Mouse (Mus musculus): Measurements from ENCODE around the gene Plekha5. TPM values are rescaled to one million over a fixed set of nuclear protein-coding genes. Genes with fewer than 3 reads are reported as not detected.

The Plekha5 gene
- polyA plus RNA-seq, 1 experiment: 56.6 TPM

DNA sequence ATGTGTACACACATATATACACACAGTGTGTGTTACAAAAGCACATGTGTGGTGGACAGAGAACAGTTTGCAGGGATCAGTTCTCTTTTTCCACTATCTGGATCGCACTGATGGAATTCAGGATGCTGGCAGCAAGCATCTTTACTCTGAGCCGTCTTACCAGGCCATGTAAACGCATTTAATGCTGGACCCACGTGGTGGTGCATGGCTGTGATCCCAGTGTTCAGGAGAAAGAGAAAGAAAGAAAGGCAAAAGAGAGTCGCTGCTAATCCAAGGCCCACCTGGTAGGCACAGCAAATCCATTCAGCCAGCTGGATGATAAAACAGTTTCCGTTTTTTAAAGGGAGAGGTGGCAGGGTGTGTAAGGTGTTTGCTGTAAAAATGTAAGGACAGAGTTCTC lies 45.9 kb downstream of the Plekha5 start:
- H3K27me3 ChIP-seq (ENCODE audit: control insufficient read depth, insufficient read depth, low read length): no peaks in the 10 kb centered on the region
- H3K4me1 ChIP-seq (ENCODE audit: control insufficient read depth, insufficient read depth, low read length): no peaks in the 10 kb centered on the region
- no peaks in the 10 kb centered on the region for H3K36me3 ChIP-seq (ENCODE audit: control insufficient read depth, insufficient read depth, low read length)
- H3K27ac ChIP-seq (ENCODE audit: control insufficient read depth, insufficient read depth, low read depth, low read length): no peak overlapping the region
- no peak overlapping the region for H3K4me3 ChIP-seq (ENCODE audit: control insufficient read depth, low read depth, low read length)
- no peak for TF ChIP-seq POLR2A (IDR thresholded peaks at IDR 0.05; ENCODE audit: control insufficient read depth, low read depth, low read length)
- no peak for TF ChIP-seq CTCF (IDR thresholded peaks at IDR 0.05; ENCODE audit: control insufficient read depth, insufficient read depth, insufficient replicate concordance, low read depth, low read length)

DNA sequence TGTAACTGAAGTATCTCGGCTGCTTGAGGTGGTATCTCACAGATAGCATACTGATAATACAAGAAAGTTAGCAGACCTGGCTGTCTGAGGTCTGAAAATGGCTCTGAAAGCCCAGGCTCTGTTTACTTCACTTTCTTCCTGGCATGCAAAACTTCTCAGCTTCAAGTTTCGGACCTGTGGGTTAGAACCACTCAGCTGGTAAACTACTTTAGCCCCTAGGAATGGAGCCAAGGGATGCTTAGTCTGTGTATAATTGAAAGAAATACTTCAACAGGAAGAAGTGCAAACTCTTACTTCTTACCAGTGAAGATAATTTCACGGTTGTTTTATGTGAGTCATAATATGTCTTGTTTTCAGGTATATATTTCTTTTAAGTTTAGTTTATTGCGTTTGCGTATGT lies 47.9 kb downstream of the Plekha5 start:
- TF ChIP-seq CTCF (IDR thresholded peaks at IDR 0.05; ENCODE audit: control insufficient read depth, insufficient read depth, insufficient replicate concordance, low read depth, low read length) (no peak), POLR2A (IDR thresholded peaks at IDR 0.05; ENCODE audit: control insufficient read depth, low read depth, low read length) (no peak)
- H3K36me3 ChIP-seq (ENCODE audit: control insufficient read depth, insufficient read depth, low read length): no peaks in the 10 kb centered on the region
- H3K27ac ChIP-seq (ENCODE audit: control insufficient read depth, insufficient read depth, low read depth, low read length): no peak overlapping the region
- no peaks in the 10 kb centered on the region for H3K27me3 ChIP-seq (ENCODE audit: control insufficient read depth, insufficient read depth, low read length)
- no peak overlapping the region for H3K4me3 ChIP-seq (ENCODE audit: control insufficient read depth, low read depth, low read length)
- no peaks in the 10 kb centered on the region for H3K4me1 ChIP-seq (ENCODE audit: control insufficient read depth, insufficient read depth, low read length)

DNA sequence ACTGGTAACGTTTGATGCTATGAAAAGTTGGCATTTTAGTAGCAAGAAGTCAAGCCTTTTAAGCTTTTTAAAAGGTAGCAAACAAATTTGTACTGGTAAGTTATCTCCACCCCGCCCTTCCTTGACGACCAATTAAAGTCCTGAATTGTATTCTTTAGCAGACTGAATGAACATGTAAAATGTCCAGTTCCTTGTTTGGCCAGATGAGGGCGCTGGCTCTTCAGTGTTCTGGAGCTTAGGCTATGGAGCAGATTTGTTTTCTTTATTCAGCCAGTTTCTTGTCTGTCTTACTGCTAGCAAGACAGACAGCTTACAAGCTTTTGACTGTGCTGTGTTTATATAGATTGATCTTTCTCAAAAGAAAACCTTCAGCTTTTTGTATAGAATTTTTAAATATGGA lies 48.5 kb downstream of the Plekha5 start:
- H3K27me3 ChIP-seq (ENCODE audit: control insufficient read depth, insufficient read depth, low read length): no peaks in the 10 kb centered on the region
- TF ChIP-seq POLR2A (IDR thresholded peaks at IDR 0.05; ENCODE audit: control insufficient read depth, low read depth, low read length) (no peak), CTCF (IDR thresholded peaks at IDR 0.05; ENCODE audit: control insufficient read depth, insufficient read depth, insufficient replicate concordance, low read depth, low read length) (no peak)
- no peaks in the 10 kb centered on the region for H3K4me1 ChIP-seq (ENCODE audit: control insufficient read depth, insufficient read depth, low read length)
- H3K27ac ChIP-seq (ENCODE audit: control insufficient read depth, insufficient read depth, low read depth, low read length): no peak overlapping the region
- no peak overlapping the region for H3K4me3 ChIP-seq (ENCODE audit: control insufficient read depth, low read depth, low read length)
- H3K36me3 ChIP-seq (ENCODE audit: control insufficient read depth, insufficient read depth, low read length): no peaks in the 10 kb centered on the region

DNA sequence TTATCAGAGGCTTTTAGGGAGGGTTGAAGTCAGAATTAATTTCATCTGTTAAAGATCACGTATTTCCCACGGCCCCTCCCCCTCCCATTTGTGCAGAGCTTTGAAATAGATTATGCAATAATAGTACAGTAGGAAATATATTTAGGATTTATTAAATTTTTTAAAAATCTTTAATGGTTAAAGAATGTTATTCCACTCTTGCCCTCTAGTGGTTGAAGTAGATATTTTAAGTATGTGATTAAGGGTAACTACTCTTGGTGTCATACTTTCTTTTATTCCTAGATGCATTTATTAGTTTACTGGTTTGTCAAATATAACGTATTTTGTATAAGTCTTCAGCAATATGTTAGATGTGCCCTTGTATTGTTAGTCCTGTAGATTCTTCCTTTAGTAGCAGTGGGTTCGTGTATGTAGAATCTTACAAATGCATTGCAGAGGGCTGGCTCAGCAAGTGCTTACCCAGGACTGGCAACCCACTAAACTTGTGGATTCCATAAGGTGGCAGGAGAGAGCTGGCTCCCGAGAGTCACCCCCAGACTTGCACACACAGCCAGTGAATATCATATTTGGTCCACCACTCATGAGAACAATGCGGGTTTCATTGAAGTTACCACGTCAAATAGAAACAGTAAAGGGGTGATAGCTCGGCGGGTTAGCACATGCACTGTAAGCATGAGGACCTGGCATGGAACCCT lies 51.7 kb downstream of the Plekha5 start:
- Histone ChIP-seq H3K4me3 (ENCODE audit: control insufficient read depth, low read depth, low read length) (no peak overlapping the region), H3K27me3 (ENCODE audit: control insufficient read depth, insufficient read depth, low read length) (no peaks in the 10 kb centered on the region), H3K4me1 (ENCODE audit: control insufficient read depth, insufficient read depth, low read length) (no peaks in the 10 kb centered on the region), H3K36me3 (ENCODE audit: control insufficient read depth, insufficient read depth, low read length) (no peaks in the 10 kb centered on the region), H3K27ac (ENCODE audit: control insufficient read depth, insufficient read depth, low read depth, low read length) (no peak overlapping the region)
- TF ChIP-seq POLR2A (IDR thresholded peaks at IDR 0.05; ENCODE audit: control insufficient read depth, low read depth, low read length): no peak
- no peak for TF ChIP-seq CTCF (IDR thresholded peaks at IDR 0.05; ENCODE audit: control insufficient read depth, insufficient read depth, insufficient replicate concordance, low read depth, low read length)

DNA sequence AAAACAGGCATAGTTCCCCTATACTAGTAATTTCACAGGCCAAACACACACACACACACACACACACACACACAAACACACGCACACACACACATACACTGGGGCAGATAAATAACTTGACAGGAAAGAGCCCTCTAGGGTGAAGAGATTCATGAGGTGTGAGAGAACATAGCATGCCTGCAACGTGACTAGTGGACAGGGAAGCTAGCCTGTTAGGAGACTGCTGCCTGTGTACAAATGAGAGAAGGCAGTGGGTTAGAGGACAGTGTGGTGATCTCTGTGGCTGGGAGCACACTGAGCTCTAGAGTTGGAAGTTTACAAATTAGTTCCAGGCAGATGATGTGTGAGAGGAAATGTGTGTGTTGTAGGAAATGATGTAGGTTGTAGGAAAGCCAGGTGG lies 53.1 kb downstream of the Plekha5 start:
- Histone ChIP-seq H3K27ac (ENCODE audit: control insufficient read depth, insufficient read depth, low read depth, low read length) (no peak overlapping the region), H3K4me1 (ENCODE audit: control insufficient read depth, insufficient read depth, low read length) (no peaks in the 10 kb centered on the region), H3K4me3 (ENCODE audit: control insufficient read depth, low read depth, low read length) (no peak overlapping the region), H3K27me3 (ENCODE audit: control insufficient read depth, insufficient read depth, low read length) (no peaks in the 10 kb centered on the region), H3K36me3 (ENCODE audit: control insufficient read depth, insufficient read depth, low read length) (no peaks in the 10 kb centered on the region)
- TF ChIP-seq POLR2A (IDR thresholded peaks at IDR 0.05; ENCODE audit: control insufficient read depth, low read depth, low read length): no peak
- TF ChIP-seq CTCF (IDR thresholded peaks at IDR 0.05; ENCODE audit: control insufficient read depth, insufficient read depth, insufficient replicate concordance, low read depth, low read length): no peak

DNA sequence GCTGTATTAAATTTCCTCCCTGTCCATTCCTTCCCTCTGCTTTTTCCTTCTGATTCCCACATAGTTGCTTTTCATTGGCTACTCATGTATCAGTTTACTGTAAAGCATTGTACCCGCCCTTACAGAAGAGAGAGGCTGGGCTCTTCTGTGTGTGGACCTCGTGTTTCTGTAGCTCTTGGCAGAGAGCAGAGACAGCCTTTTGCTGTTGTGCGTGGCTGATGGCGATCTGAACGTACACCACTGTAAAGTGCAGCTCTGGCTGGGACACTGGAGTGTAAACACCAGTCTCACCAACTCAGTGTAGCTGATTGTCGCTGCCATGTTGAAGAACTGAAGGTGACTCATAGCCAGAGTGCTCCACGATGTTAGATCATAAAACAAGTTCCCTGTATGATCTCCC lies 54.2 kb downstream of the Plekha5 start:
- no peak overlapping the region for H3K27ac ChIP-seq (ENCODE audit: control insufficient read depth, insufficient read depth, low read depth, low read length)
- H3K4me1 ChIP-seq (ENCODE audit: control insufficient read depth, insufficient read depth, low read length): no peaks in the 10 kb centered on the region
- H3K27me3 ChIP-seq (ENCODE audit: control insufficient read depth, insufficient read depth, low read length): no peaks in the 10 kb centered on the region
- no peak overlapping the region for H3K4me3 ChIP-seq (ENCODE audit: control insufficient read depth, low read depth, low read length)
- TF ChIP-seq POLR2A (IDR thresholded peaks at IDR 0.05; ENCODE audit: control insufficient read depth, low read depth, low read length): no peak
- no peak for TF ChIP-seq CTCF (IDR thresholded peaks at IDR 0.05; ENCODE audit: control insufficient read depth, insufficient read depth, insufficient replicate concordance, low read depth, low read length)
- no peaks in the 10 kb centered on the region for H3K36me3 ChIP-seq (ENCODE audit: control insufficient read depth, insufficient read depth, low read length)

DNA sequence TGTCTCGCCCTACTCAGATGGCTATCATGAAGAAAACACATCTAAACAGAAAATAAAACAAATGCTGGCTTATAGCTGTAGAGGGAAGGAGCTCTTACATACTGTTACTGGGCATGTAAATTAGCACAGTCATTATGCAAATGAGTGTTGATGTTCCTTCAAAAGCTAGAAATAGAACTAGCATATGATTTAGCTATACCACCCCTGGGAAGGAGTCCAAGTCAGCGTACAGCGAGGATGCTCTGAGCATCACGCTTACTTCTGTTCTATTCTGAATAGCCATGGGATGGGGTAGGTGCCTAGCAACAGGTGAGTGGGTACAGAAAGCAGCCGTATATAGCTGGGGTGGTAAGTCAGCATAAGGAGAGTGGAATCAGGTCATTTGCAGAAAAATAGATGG lies 55.1 kb downstream of the Plekha5 start:
- TF ChIP-seq POLR2A (IDR thresholded peaks at IDR 0.05; ENCODE audit: control insufficient read depth, low read depth, low read length) (no peak), CTCF (IDR thresholded peaks at IDR 0.05; ENCODE audit: control insufficient read depth, insufficient read depth, insufficient replicate concordance, low read depth, low read length) (no peak)
- Histone ChIP-seq H3K4me3 (ENCODE audit: control insufficient read depth, low read depth, low read length) (no peak overlapping the region), H3K4me1 (ENCODE audit: control insufficient read depth, insufficient read depth, low read length) (peaks cover 2% of the 10 kb centered on the region; the same call in 1 of the 2 replicates), H3K36me3 (ENCODE audit: control insufficient read depth, insufficient read depth, low read length) (no peaks in the 10 kb centered on the region), H3K27ac (ENCODE audit: control insufficient read depth, insufficient read depth, low read depth, low read length) (no peak overlapping the region), H3K27me3 (ENCODE audit: control insufficient read depth, insufficient read depth, low read length) (no peaks in the 10 kb centered on the region)

All from testis, adult 2 months (tissue).